Mouse (Mus musculus): ENCODE results near the gene Wwc1. TPM values are rescaled to one million over a fixed set of nuclear protein-coding genes. Genes with fewer than 3 reads are reported as not detected.
A peak's percentile ranks its signal among the peaks of the same experiment; 100 is the strongest.

The Wwc1 gene
- polyA plus RNA-seq, 1 experiment from 2014 or later: 3.4 TPM

- no peak for ATAC-seq (ENCODE audit: insufficient number of reproducible peaks, low FRiP score)
- Histone ChIP-seq H3K4me2 (no peak overlapping the region), H3K9ac (no peak overlapping the region), H3K4me3 (no peak overlapping the region), H3K27ac (ENCODE audit: poor library complexity, severe bottlenecking) (no peak overlapping the region), H3K36me3 (no peaks in the 10 kb centered on the region), H3K9me3 (replicated peaks) (no peaks in the 10 kb centered on the region), H3K27me3 (replicated peaks) (no peaks in the 10 kb centered on the region), H3K4me1 (replicated peaks) (no peaks in the 10 kb centered on the region; the same call in 1 of the 2 replicates)
- WGBS: 86% methylated on average over 14 of the region's 14 CpGs
Observed at GRCm38 (mm10) chr11:35932121-35932885, 48.0 kb downstream of the Wwc1 start.

GRCm38 (mm10) chr11:35930511-35931060 lies 49.7 kb downstream of the Wwc1 start:
- peaks cover 4% of the 10 kb centered on the region; the same call in 1 of the 2 replicates for H3K9me3 ChIP-seq (replicated peaks)
- 86% methylated on average over 6 of the region's 6 CpGs for WGBS
- no peak for ATAC-seq (ENCODE audit: insufficient number of reproducible peaks, low FRiP score)

GRCm38 (mm10) chr11:35928453-35928852 lies 51.9 kb downstream of the Wwc1 start:
- no peaks in the 10 kb centered on the region; the same call in 1 of the 2 replicates for H3K4me1 ChIP-seq (replicated peaks)
- H3K36me3 ChIP-seq: no peaks in the 10 kb centered on the region
- peaks cover 4% of the 10 kb centered on the region; the same call in 1 of the 2 replicates for H3K9me3 ChIP-seq (replicated peaks)
- H3K9ac ChIP-seq: no peak overlapping the region
- no peak for ATAC-seq (ENCODE audit: insufficient number of reproducible peaks, low FRiP score)
- no peak overlapping the region for H3K27ac ChIP-seq (ENCODE audit: poor library complexity, severe bottlenecking)
- H3K27me3 ChIP-seq (replicated peaks): no peaks in the 10 kb centered on the region
- no peak overlapping the region for H3K4me3 ChIP-seq
- 91% methylated on average over 12 of the region's 12 CpGs for WGBS
- H3K4me2 ChIP-seq: no peak overlapping the region

More at GRCm38 (mm10) chr11:35930511-35931060, 49.7 kb downstream of the Wwc1 start:
- H3K36me3 ChIP-seq: no peaks in the 10 kb centered on the region
- H3K27ac ChIP-seq (ENCODE audit: poor library complexity, severe bottlenecking): no peak overlapping the region
- no peaks in the 10 kb centered on the region; the same call in 1 of the 2 replicates for H3K4me1 ChIP-seq (replicated peaks)
- H3K27me3 ChIP-seq (replicated peaks): no peaks in the 10 kb centered on the region
- H3K4me3 ChIP-seq: no peak overlapping the region
- H3K4me2 ChIP-seq: no peak overlapping the region
- H3K9ac ChIP-seq: no peak overlapping the region

- Histone ChIP-seq H3K27ac (ENCODE audit: poor library complexity, severe bottlenecking) (no peak overlapping the region), H3K4me2 (no peak overlapping the region), H3K4me1 (replicated peaks) (no peaks in the 10 kb centered on the region; the same call in 1 of the 2 replicates), H3K27me3 (replicated peaks) (peaks cover 4% of the 10 kb centered on the region; the same call in 1 of the 2 replicates), H3K9me3 (replicated peaks) (peaks cover 4% of the 10 kb centered on the region; the same call in 1 of the 2 replicates), H3K4me3 (no peak overlapping the region), H3K9ac (no peak overlapping the region), H3K36me3 (no peaks in the 10 kb centered on the region)
- WGBS: 74% methylated on average over 14 of the region's 14 CpGs
- ATAC-seq (ENCODE audit: insufficient number of reproducible peaks, low FRiP score): no peak
Observed at GRCm38 (mm10) chr11:35927309-35927708, 53.0 kb downstream of the Wwc1 start.

- Histone ChIP-seq H3K9ac (no peak overlapping the region), H3K36me3 (no peaks in the 10 kb centered on the region), H3K9me3 (replicated peaks) (peaks cover 4% of the 10 kb centered on the region; the same call in 1 of the 2 replicates), H3K4me3 (no peak overlapping the region), H3K27ac (ENCODE audit: poor library complexity, severe bottlenecking) (no peak overlapping the region), H3K27me3 (replicated peaks) (peaks cover 4% of the 10 kb centered on the region; the same call in 1 of the 2 replicates), H3K4me1 (replicated peaks) (no peaks in the 10 kb centered on the region; the same call in 1 of the 2 replicates), H3K4me2 (no peak overlapping the region)
- ATAC-seq (ENCODE audit: insufficient number of reproducible peaks, low FRiP score): no peak
- WGBS: 70% methylated on average over 7 of the region's 7 CpGs
Observed at GRCm38 (mm10) chr11:35925592-35925991, 54.7 kb downstream of the Wwc1 start.

- no peak for ATAC-seq (ENCODE audit: insufficient number of reproducible peaks, low FRiP score)
- H3K4me1 ChIP-seq (replicated peaks): no peaks in the 10 kb centered on the region; the same call in 1 of the 2 replicates
- peaks cover 4% of the 10 kb centered on the region; the same call in 1 of the 2 replicates for H3K27me3 ChIP-seq (replicated peaks)
- no peak overlapping the region for H3K27ac ChIP-seq (ENCODE audit: poor library complexity, severe bottlenecking)
- H3K36me3 ChIP-seq: no peaks in the 10 kb centered on the region
- H3K4me2 ChIP-seq: peak overlapping the region; percentile 27; the same call in 1 of the 2 replicates
- WGBS: 34% methylated on average over 12 of the region's 12 CpGs
- H3K4me3 ChIP-seq: no peak overlapping the region
- no peak overlapping the region for H3K9ac ChIP-seq
- peaks cover 4% of the 10 kb centered on the region; the same call in 1 of the 2 replicates for H3K9me3 ChIP-seq (replicated peaks)
Observed at GRCm38 (mm10) chr11:35922205-35922873, 58.0 kb downstream of the Wwc1 start.

GRCm38 (mm10) chr11:35920776-35921175 lies 59.6 kb downstream of the Wwc1 start:
- 72% methylated on average over 5 of the region's 5 CpGs for WGBS
- Histone ChIP-seq H3K4me1 (replicated peaks) (peaks cover 4% of the 10 kb centered on the region), H3K36me3 (no peaks in the 10 kb centered on the region), H3K4me2 (no peak overlapping the region), H3K27ac (ENCODE audit: poor library complexity, severe bottlenecking) (no peak overlapping the region), H3K4me3 (no peak overlapping the region), H3K9me3 (replicated peaks) (no peaks in the 10 kb centered on the region), H3K27me3 (replicated peaks) (peaks cover 4% of the 10 kb centered on the region; the same call in 1 of the 2 replicates), H3K9ac (no peak overlapping the region)
- no peak for ATAC-seq (ENCODE audit: insufficient number of reproducible peaks, low FRiP score)

GRCm38 (mm10) chr11:35919856-35920503 lies 60.3 kb downstream of the Wwc1 start:
- Histone ChIP-seq H3K9me3 (replicated peaks) (no peaks in the 10 kb centered on the region), H3K4me1 (replicated peaks) (peaks cover 4% of the 10 kb centered on the region), H3K36me3 (no peaks in the 10 kb centered on the region), H3K9ac (no peak overlapping the region), H3K4me3 (no peak overlapping the region), H3K4me2 (no peak overlapping the region), H3K27me3 (replicated peaks) (peaks cover 4% of the 10 kb centered on the region; the same call in 1 of the 2 replicates), H3K27ac (ENCODE audit: poor library complexity, severe bottlenecking) (no peak overlapping the region)
- WGBS: 77% methylated on average over 9 of the region's 9 CpGs
- ATAC-seq (ENCODE audit: insufficient number of reproducible peaks, low FRiP score): no peak

- H3K9ac ChIP-seq: no peak overlapping the region
- WGBS: 51% methylated on average over 2 of the region's 2 CpGs
- H3K4me1 ChIP-seq (replicated peaks): peaks cover 4% of the 10 kb centered on the region
- H3K27ac ChIP-seq (ENCODE audit: poor library complexity, severe bottlenecking): no peak overlapping the region
- no peak overlapping the region for H3K4me3 ChIP-seq
- no peak overlapping the region for H3K4me2 ChIP-seq
- no peaks in the 10 kb centered on the region for H3K36me3 ChIP-seq
- peaks cover 4% of the 10 kb centered on the region; the same call in 1 of the 2 replicates for H3K27me3 ChIP-seq (replicated peaks)
- no peak for ATAC-seq (ENCODE audit: insufficient number of reproducible peaks, low FRiP score)
- H3K9me3 ChIP-seq (replicated peaks): no peaks in the 10 kb centered on the region
Observed at GRCm38 (mm10) chr11:35919383-35919782, 60.9 kb downstream of the Wwc1 start.

- Histone ChIP-seq H3K9me3 (replicated peaks) (no peaks in the 10 kb centered on the region), H3K9ac (no peak overlapping the region), H3K4me2 (no peak overlapping the region), H3K27me3 (replicated peaks) (no peaks in the 10 kb centered on the region), H3K36me3 (no peaks in the 10 kb centered on the region), H3K4me3 (no peak overlapping the region), H3K4me1 (replicated peaks) (peaks cover 4% of the 10 kb centered on the region), H3K27ac (ENCODE audit: poor library complexity, severe bottlenecking) (no peak overlapping the region)
- ATAC-seq (ENCODE audit: insufficient number of reproducible peaks, low FRiP score): no peak
- WGBS: 68% methylated on average over 8 of the region's 8 CpGs
Observed at GRCm38 (mm10) chr11:35916466-35917185, 63.7 kb downstream of the Wwc1 start.
